Mouse (Mus musculus) myocyte (in vitro differentiated cells): ENCODE results near the gene Eml6. TPM values are rescaled to one million over a fixed set of nuclear protein-coding genes. Genes with fewer than 3 reads are reported as not detected.
"Not testable (repeated sequence)": the region's sequence is repeated elsewhere in the genome, so short reads cannot be mapped to it uniquely, and the experiment has no call there.

Source experiments
- H3K27me3 ChIP-seq: one replicate; pipeline ENCODE4 v1.6.1; 2011; ENCODE audit not compliant: control insufficient read depth, insufficient read depth, insufficient read length
- H3K36me3 ChIP-seq: one replicate; pipeline ENCODE4 v1.6.1; 2011; ENCODE audit not compliant: control insufficient read depth, insufficient read depth
- H3K4me2 ChIP-seq: one replicate; pipeline ENCODE4 v1.6.1; 2011; ENCODE audit warnings: low read depth, control low read depth
- H3K4me3 ChIP-seq: one replicate; pipeline ENCODE4 v1.5.1; 2011; ENCODE audit warnings: mild to moderate bottlenecking, control low read depth, moderate library complexity
- H3K79me2 ChIP-seq: one replicate; pipeline ENCODE4 v1.6.1; 2011; ENCODE audit not compliant: control insufficient read depth, insufficient read depth
- H3ac ChIP-seq: one replicate; pipeline ENCODE4 v1.6.1; 2011; ENCODE audit not compliant: control insufficient read depth, insufficient read length
- CEBPB ChIP-seq: IDR thresholded peaks from 2 replicates; pipeline ENCODE4 v1.6.1; 2011; ENCODE audit warnings: mild to moderate bottlenecking, moderate library complexity; ENCODE audit not compliant: poor library complexity, insufficient read depth, severe bottlenecking
- E2F4 ChIP-seq: IDR thresholded peaks from one replicate; pipeline ENCODE4 v1.6.1; 2011; ENCODE audit warnings: mild to moderate bottlenecking, control low read depth, moderate library complexity; ENCODE audit not compliant: insufficient read depth
- MAX ChIP-seq: IDR thresholded peaks from one replicate; pipeline ENCODE4 v1.6.1; 2011; ENCODE audit warnings: low read depth, mild to moderate bottlenecking, control low read depth
- MYOD1 ChIP-seq, 3 experiments: IDR thresholded peaks; one replicate each; pipeline ENCODE4 v1.6.1; 2011; ENCODE audit warnings: control low read depth in 2 of 3, low read depth in 2 of 3, mild to moderate bottlenecking in 2 of 3, moderate library complexity in 1 of 3; ENCODE audit not compliant: insufficient read length in 2 of 3, control insufficient read depth in 1 of 3
- MYOG ChIP-seq, 3 experiments: IDR thresholded peaks; one replicate each; pipeline ENCODE4 v1.6.1; 2011; ENCODE audit warnings: control low read depth in 2 of 3, low read depth in 2 of 3, mild to moderate bottlenecking in 2 of 3; ENCODE audit not compliant: insufficient read length in 2 of 3, control insufficient read depth in 1 of 3, insufficient read depth in 1 of 3
- POLR2A ChIP-seq: IDR thresholded peaks from one replicate; pipeline ENCODE4 v1.6.1; 2011; ENCODE audit warnings: low read depth, mild to moderate bottlenecking, control low read depth, moderate library complexity; ENCODE audit not compliant: insufficient read length
- POLR2AphosphoS2 ChIP-seq: IDR thresholded peaks from one replicate; pipeline ENCODE4 v1.6.1; 2011; ENCODE audit warnings: low read depth, control low read depth; ENCODE audit not compliant: insufficient read length
- REST ChIP-seq: IDR thresholded peaks from one replicate; pipeline ENCODE4 v1.6.1; 2011; ENCODE audit warnings: mild to moderate bottlenecking, control low read depth, moderate library complexity; ENCODE audit not compliant: insufficient read depth, insufficient read length
- SRF ChIP-seq: IDR thresholded peaks from one replicate; pipeline ENCODE4 v1.6.1; 2011; ENCODE audit warnings: low read depth; ENCODE audit not compliant: control insufficient read depth, insufficient read length
- TCF12 ChIP-seq: IDR thresholded peaks from one replicate; pipeline ENCODE4 v1.6.1; 2011; ENCODE audit warnings: mild to moderate bottlenecking, control low read depth; ENCODE audit not compliant: poor library complexity, insufficient read depth, severe bottlenecking
- TCF3 ChIP-seq: IDR thresholded peaks from one replicate; pipeline ENCODE4 v1.6.1; 2011; ENCODE audit warnings: low read depth, control low read depth; ENCODE audit not compliant: insufficient read length
- USF1 ChIP-seq: IDR thresholded peaks from one replicate; pipeline ENCODE4 v1.6.1; 2011; ENCODE audit warnings: low read depth, mild to moderate bottlenecking, control low read depth, moderate library complexity
- polyA plus RNA-seq: library from polyadenylated mRNA; unstranded; fragments of >200 nt; fragmentation: generic; extraction: Trizol; gene quantifications from one replicate; pipeline ENCODE4 v1.2.1, GENCODE M21; 2012; ENCODE audit warnings: missing spikeins

Gene Eml6
- polyA plus RNA-seq, 1 experiment = 0.41 TPM

DNA sequence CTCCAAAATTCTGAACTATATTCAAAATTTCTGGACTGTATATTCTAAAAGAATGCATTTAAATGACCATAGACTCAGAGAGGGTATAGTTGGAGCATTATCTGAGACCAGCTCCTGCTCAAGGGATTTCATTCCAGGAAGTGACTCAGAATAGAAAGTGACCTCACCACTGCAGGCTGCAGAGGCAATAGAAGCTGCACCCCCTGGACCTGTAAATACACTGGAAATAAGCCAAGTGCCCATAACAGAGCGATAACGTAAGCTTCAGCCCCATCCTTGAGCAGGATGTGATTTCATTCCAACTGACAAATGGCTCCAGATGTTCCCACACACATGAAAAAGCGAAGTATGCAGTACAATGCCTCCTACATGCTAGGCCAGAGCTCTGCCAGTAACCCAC, 186.1 kb downstream of the Eml6 start:
- H3K4me2 ChIP-seq = peak overlapping the region; percentile 42
- H3ac ChIP-seq = no peak overlapping the region
- H3K27me3 ChIP-seq = no peaks in the 10 kb centered on the region
- H3K36me3 ChIP-seq = no peaks in the 10 kb centered on the region
- no peak overlapping the region for H3K4me3 ChIP-seq
- H3K79me2 ChIP-seq = no peaks in the 10 kb centered on the region
- TF ChIP-seq POLR2A (no peak), MYOG (IDR thresholded peaks at IDR 0.05; ENCODE audit: control insufficient read depth in 1 of 3, insufficient read depth in 1 of 3, insufficient read length in 2 of 3, low read depth in 2 of 3) (no peak), CEBPB (0 out of 2 replicates have a peak, but pooled peaks have one; percentile 24), E2F4 (no peak), REST (no peak), MAX (no peak), TCF3 (no peak), SRF (peak; percentile 20), MYOD1 (IDR thresholded peaks at IDR 0.05; ENCODE audit: control insufficient read depth in 1 of 3, insufficient read length in 2 of 3, low read depth in 2 of 3) (peak in 2 of 3 experiments; percentile 13 to 21), TCF12 (no peak)

DNA sequence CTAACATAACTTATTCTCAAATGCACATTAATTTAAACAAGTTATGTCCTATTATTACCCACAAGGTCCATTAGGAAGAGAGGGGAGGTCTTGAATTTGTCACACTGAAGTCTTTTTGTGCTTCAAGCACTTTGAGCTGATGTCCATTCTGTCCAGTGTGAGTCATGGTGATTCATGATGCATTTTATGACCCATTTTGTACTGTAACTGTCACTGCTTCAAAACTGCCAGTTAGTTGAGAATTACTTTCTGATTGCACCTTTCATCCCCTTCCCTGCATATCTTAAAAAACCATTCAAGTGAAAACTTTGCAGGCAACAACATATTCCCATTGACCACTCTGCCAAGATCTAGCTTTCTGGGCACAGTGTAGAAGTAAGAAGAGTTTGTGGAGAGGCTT, 188.8 kb downstream of the Eml6 start:
- TF ChIP-seq MYOD1 (IDR thresholded peaks at IDR 0.05; ENCODE audit: control insufficient read depth in 1 of 3, insufficient read length in 2 of 3, low read depth in 2 of 3) = no peak
- TF ChIP-seq USF1 = no peak
- no peak for TF ChIP-seq POLR2AphosphoS2
- TF ChIP-seq REST = no peak
- TF ChIP-seq TCF3 = no peak
- TF ChIP-seq CEBPB = no peak
- H3ac ChIP-seq = no peak overlapping the region
- H3K27me3 ChIP-seq = no peaks in the 10 kb centered on the region
- no peaks in the 10 kb centered on the region for H3K36me3 ChIP-seq
- H3K79me2 ChIP-seq = no peaks in the 10 kb centered on the region
- no peak overlapping the region for H3K4me3 ChIP-seq
- no peak overlapping the region for H3K4me2 ChIP-seq

GRCm38 (mm10) chr11:29827729-29828128, 198.1 kb downstream of the Eml6 start:
- no peak overlapping the region for H3K4me2 ChIP-seq
- no peak overlapping the region for H3ac ChIP-seq
- H3K27me3 ChIP-seq = no peaks in the 10 kb centered on the region
- TF ChIP-seq POLR2A (no peak), MYOD1 (IDR thresholded peaks at IDR 0.05; ENCODE audit: control insufficient read depth in 1 of 3, insufficient read length in 2 of 3, low read depth in 2 of 3) (no peak), TCF3 (no peak), POLR2AphosphoS2 (no peak), SRF (no peak), E2F4 (no peak), CEBPB (no peak), TCF12 (no peak), USF1 (no peak), REST (no peak), MAX (no peak)
- no peak overlapping the region for H3K4me3 ChIP-seq
- H3K79me2 ChIP-seq = no peaks in the 10 kb centered on the region
- H3K36me3 ChIP-seq = no peaks in the 10 kb centered on the region

DNA sequence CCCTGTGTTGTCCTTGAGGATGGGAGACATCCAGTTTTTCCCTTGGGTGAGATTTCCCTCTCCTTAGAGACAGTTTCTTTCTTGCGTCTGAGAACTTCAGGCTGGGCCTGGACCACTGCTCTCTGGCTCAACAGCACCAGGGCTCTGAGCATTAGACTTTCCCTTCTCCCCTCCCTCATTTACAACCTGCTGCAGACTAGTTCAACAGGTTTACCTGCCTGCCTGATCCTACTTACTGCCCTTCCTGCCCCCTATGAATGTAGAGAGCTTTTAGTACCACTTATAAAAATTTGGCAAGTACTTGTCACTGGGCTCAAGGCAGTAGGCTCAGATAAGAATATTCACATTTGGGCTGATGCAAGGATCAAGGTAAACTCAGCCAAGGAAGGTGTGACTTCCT, 199.8 kb downstream of the Eml6 start:
- no peak overlapping the region for H3K4me2 ChIP-seq
- TF ChIP-seq MAX (no peak), SRF (no peak), TCF3 (no peak), MYOD1 (IDR thresholded peaks at IDR 0.05; ENCODE audit: control insufficient read depth in 1 of 3, insufficient read length in 2 of 3, low read depth in 2 of 3) (no peak)

GRCm38 (mm10) chr11:29825271-29825718, 200.5 kb downstream of the Eml6 start, which contains the start of gene 4931440F15Rik:
TSS of gene 4931440F15Rik (minus strand) at chr11:29825668.
- not testable (repeated sequence) for H3K4me3 ChIP-seq, H3K27me3 ChIP-seq, H3K4me2 ChIP-seq, H3ac ChIP-seq, H3K36me3 ChIP-seq, H3K79me2 ChIP-seq

More for the DNA sequence above, 199.8 kb downstream of the Eml6 start:
- Histone ChIP-seq H3ac (no peak overlapping the region), H3K4me3 (no peak overlapping the region), H3K36me3 (no peaks in the 10 kb centered on the region), H3K27me3 (no peaks in the 10 kb centered on the region), H3K79me2 (no peaks in the 10 kb centered on the region)

DNA sequence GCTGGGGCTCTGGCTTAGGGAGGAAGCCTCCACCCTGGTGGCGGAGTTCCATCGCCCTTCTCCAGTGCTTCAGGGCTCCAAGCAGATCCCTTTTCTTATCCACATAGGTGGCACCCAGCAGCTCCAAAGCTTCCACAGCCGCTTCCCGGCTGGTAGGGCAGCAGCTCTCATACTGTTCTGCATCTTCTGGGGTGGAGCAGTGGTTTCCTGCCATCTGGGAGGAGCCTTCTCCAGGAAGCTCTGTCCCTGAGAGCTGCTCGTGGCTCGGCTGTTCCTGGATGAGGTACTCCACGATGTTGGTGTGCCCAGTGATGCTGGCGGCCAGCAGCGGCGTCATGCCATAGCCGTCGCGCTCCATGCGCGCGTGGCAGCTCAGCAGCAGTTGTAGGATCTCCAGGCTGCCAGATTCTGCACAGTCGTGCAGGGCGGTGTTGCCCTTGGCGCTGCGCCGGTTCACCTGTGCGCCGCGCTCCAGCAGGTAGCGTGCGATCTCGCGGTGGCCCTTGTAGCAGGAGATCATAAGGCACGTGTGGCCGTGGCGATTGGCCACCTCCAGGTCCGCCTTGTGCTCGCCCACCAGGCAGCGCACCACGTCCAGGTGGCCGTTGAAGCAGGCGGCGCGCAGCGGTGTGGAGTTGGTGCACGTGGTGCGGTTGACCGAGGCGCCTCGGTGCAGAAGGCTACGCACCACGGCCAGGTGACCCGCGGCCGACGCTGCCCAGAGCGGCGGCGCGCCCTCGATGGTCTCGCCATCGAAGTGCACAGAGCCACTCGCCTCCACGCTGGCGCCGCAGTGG, 201.2 kb downstream of the Eml6 start:
- not testable (repeated sequence) for H3K4me2 ChIP-seq, H3K27me3 ChIP-seq, H3K4me3 ChIP-seq, H3ac ChIP-seq, H3K79me2 ChIP-seq, H3K36me3 ChIP-seq
